Mouse (Mus musculus) CD8-positive naive resting alpha-beta T cell, adult 2 months (primary cell): ENCODE data around the gene Marc1.

ENCODE experiments used
- DNase-seq, 2 experiments: peaks; one replicate each; pipeline ENCODE4 v3.0.0; 2022; ENCODE audit warnings: low read depth in 2 of 2, low spot score in 2 of 2

Marc1 gene

GRCm38 (mm10) chr1:184824439-184824851 lies 13.3 kb upstream of the Marc1 start:
- peak; percentile 62 to 71 for DNase-seq

GRCm38 (mm10) chr1:184822678-184823077 lies 11.6 kb upstream of the Marc1 start:
- no peak for DNase-seq

GRCm38 (mm10) chr1:184817768-184818167 lies 6.7 kb upstream of the Marc1 start:
- no peak for DNase-seq

- DNase-seq = no peak
Measured at GRCm38 (mm10) chr1:184811716-184812250, 670 bp upstream of the Marc1 start.

GRCm38 (mm10) chr1:184809578-184810001 lies 1.5 kb downstream of the Marc1 start:
- DNase-seq = no peak

GRCm38 (mm10) chr1:184808418-184809012 lies 2.6 kb downstream of the Marc1 start:
- DNase-seq = no peak

GRCm38 (mm10) chr1:184807627-184808417 lies 3.3 kb downstream of the Marc1 start:
- no peak for DNase-seq

GRCm38 (mm10) chr1:184807123-184807522 lies 4.0 kb downstream of the Marc1 start:
- no peak for DNase-seq

- DNase-seq = no peak
Measured at GRCm38 (mm10) chr1:184805749-184806148, 5.4 kb downstream of the Marc1 start.

- DNase-seq = peak; percentile 71 to 80
Measured at GRCm38 (mm10) chr1:184793163-184793876, 17.8 kb downstream of the Marc1 start.

- DNase-seq = peak; percentile 32 to 59
Measured at GRCm38 (mm10) chr1:184791109-184791508, 20.0 kb downstream of the Marc1 start.

GRCm38 (mm10) chr1:184786376-184787151 lies 24.5 kb downstream of the Marc1 start:
- DNase-seq = peak; percentile 26 to 32

GRCm38 (mm10) chr1:184783641-184784040 lies 27.5 kb downstream of the Marc1 start:
- DNase-seq = no peak

GRCm38 (mm10) chr1:184782161-184782513 lies 29.0 kb downstream of the Marc1 start:
- DNase-seq = no peak

GRCm38 (mm10) chr1:184781286-184782160 lies 29.6 kb downstream of the Marc1 start:
- DNase-seq = no peak

- DNase-seq = no peak
Measured at GRCm38 (mm10) chr1:184778157-184778556, 33.0 kb downstream of the Marc1 start.

GRCm38 (mm10) chr1:184777061-184777795 lies 33.9 kb downstream of the Marc1 start:
- no peak for DNase-seq

- no peak for DNase-seq
Measured at GRCm38 (mm10) chr1:184775289-184775688, 35.8 kb downstream of the Marc1 start.

GRCm38 (mm10) chr1:184771891-184772249 lies 39.2 kb downstream of the Marc1 start:
- no peak for DNase-seq
